Mouse (Mus musculus): ENCODE data around the gene Dennd4b. TPM values are rescaled to one million over a fixed set of nuclear protein-coding genes. Genes with fewer than 3 reads are reported as not detected.
"Not testable (repeated sequence)": the region's sequence is repeated elsewhere in the genome, so short reads cannot be mapped to it uniquely, and the experiment has no call there.

Gene Dennd4b
- total RNA-seq, 2 experiments from 2014 or later, result 28.2 to 29.4 TPM

GRCm38 (mm10) chr3:90250791-90251190 is 14.2 kb upstream of the Dennd4b start:
- DNase-seq (ENCODE audit: low spot score in 2 of 2), result no peak
- intact Hi-C loops (cut with DNase I), result no loop called here

DNA sequence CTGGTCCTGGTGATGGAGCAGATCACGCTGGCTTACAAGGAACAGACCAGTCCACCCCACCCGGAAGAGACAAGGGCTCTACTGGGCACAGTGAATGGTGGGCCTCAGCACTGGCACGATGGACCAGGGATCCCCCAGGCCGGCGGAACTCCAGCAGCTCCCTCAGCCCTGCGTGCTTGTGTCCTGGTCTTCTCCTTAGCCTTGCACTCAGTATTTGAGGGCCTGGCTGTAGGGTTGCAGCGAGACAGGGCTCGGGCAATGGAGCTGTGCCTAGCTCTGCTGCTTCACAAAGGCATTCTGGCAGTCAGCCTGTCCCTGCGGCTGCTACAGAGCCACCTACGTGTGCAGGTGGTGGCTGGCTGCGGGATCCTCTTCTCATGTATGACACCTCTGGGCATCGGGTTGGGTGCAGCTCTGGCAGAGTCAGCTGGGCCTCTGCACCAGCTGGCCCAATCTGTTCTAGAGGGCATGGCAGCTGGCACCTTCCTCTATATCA is 13.2 kb upstream of the Dennd4b start:
- intact Hi-C loops (cut with DNase I); DNase-seq (ENCODE audit: low spot score in 2 of 2): not testable (repeated sequence)

- DNase-seq (ENCODE audit: low spot score in 2 of 2); intact Hi-C loops (cut with DNase I): not testable (repeated sequence)
Measured at GRCm38 (mm10) chr3:90252659-90253058, 12.3 kb upstream of the Dennd4b start.

- DNase-seq (ENCODE audit: low spot score in 2 of 2); intact Hi-C loops (cut with DNase I): not testable (repeated sequence)
Measured at GRCm38 (mm10) chr3:90253174-90253573, 11.8 kb upstream of the Dennd4b start.

- intact Hi-C loops (cut with DNase I), result no loop called here
- peak; percentile 97 to 98 for DNase-seq (ENCODE audit: low spot score in 2 of 2)
Measured at GRCm38 (mm10) chr3:90253653-90254418, 11.1 kb upstream of the Dennd4b start, which contains the start of gene Crtc2. TSS of gene Crtc2 (plus strand) at chr3:90254163.

- DNase-seq (ENCODE audit: low spot score in 2 of 2), result no peak
- intact Hi-C loops (cut with DNase I), result no loop called here
Measured at GRCm38 (mm10) chr3:90254419-90255193, 10.4 kb upstream of the Dennd4b start.

DNA sequence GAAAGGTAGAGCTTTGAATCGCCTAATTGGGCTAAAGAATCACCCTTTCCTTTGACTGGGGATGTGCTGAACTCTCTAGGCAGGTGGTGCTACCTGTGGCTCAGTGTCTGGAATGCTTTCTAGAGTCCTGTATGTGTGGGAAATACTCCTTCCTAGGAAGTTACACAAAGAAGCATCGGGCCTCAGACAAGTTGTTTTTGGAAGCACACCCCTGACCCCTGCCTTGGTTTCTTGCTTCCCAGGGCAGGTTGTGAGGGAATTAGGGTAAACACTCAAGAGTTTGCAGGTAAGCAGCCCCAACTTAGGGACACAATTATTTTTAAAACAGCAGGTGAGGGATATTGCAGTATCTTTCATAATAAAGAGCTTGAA is 9.8 kb upstream of the Dennd4b start:
- intact Hi-C loops (cut with DNase I), result no loop called here
- no peak for DNase-seq (ENCODE audit: low spot score in 2 of 2)

DNA sequence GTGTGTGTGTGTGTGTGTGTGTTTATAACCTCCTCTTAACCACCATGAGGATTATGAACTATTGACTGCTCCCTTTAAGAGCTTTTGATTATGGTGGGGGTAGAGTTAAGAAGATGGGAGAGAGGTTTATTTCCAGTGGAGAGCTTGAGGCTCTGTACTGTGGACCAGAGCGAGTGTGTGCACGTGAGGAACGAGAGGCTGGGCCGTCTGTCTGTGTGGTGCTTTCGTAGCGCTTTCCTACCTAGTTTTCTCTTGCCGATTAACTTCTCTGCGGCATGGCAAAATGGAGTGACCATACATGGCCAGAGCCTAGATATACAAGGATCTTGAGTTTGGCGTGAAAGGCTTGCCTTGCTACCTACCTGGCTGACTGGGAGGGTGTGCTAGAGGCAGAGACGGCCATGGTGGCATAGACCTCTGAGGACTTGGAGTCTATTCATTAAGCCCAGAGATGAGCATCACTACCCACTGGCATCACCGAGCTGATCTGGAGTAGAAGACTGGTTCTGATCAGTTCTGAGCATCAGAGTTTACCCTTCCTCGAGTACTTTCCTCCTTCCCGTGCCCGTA is 9.1 kb upstream of the Dennd4b start:
- DNase-seq (ENCODE audit: low spot score in 2 of 2), result no peak
- intact Hi-C loops (cut with DNase I), result no loop called here

DNA sequence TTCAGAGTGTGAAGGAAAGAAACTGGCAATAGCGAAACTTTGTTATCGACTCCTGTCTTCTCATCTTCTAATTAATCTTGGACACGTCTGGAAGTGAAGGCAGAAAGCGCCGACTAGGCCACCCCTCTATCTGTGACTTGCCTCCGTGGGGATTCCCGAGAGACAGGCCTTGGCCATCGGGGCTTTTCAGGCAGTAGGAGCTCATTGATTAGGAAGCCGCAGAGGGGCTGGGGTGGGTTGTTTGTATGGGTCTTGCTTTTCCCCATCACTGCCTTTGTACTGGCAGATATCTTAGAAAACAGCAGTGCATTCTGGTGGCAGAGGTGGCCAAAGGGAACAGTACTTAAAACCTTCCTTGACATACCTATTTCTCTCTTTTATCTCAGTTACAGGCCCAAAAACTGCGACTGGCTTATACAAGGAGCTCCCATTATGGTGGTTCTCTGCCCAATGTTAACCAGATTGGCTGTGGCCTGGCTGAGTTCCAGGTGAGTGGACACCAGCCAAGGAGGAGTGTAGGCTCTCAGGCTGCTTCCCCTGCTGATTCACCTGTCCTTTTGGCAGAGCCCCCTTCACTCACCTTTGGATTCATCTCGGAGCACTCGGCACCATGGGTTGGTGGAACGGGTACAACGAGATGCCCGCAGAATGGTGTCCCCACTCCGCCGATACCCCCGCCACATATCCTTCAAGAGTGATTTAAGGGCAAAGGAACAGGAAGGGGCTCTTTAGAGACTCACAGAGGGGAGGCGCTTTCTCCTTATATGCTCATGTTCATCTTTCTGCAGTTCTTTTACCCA is 8.1 kb upstream of the Dennd4b start:
- intact Hi-C loops (cut with DNase I), result no loop called here
- no peak for DNase-seq (ENCODE audit: low spot score in 2 of 2)

GRCm38 (mm10) chr3:90258521-90258920 is 6.5 kb upstream of the Dennd4b start:
- intact Hi-C loops (cut with DNase I), result no loop called here
- DNase-seq (ENCODE audit: low spot score in 2 of 2), result no peak

- intact Hi-C loops (cut with DNase I), result no loop called here
- DNase-seq (ENCODE audit: low spot score in 2 of 2), result no peak
Measured at GRCm38 (mm10) chr3:90263121-90263771, 1.7 kb upstream of the Dennd4b start.

GRCm38 (mm10) chr3:90264687-90265033 is 325 bp upstream of the Dennd4b start:
- DNase-seq (ENCODE audit: low spot score in 2 of 2), result no peak
- intact Hi-C loops (cut with DNase I), result loop anchor here (5.0 kb wide), 1 partner anchor 108 kb away; no protein-coding TSS in a partner anchor

DNA sequence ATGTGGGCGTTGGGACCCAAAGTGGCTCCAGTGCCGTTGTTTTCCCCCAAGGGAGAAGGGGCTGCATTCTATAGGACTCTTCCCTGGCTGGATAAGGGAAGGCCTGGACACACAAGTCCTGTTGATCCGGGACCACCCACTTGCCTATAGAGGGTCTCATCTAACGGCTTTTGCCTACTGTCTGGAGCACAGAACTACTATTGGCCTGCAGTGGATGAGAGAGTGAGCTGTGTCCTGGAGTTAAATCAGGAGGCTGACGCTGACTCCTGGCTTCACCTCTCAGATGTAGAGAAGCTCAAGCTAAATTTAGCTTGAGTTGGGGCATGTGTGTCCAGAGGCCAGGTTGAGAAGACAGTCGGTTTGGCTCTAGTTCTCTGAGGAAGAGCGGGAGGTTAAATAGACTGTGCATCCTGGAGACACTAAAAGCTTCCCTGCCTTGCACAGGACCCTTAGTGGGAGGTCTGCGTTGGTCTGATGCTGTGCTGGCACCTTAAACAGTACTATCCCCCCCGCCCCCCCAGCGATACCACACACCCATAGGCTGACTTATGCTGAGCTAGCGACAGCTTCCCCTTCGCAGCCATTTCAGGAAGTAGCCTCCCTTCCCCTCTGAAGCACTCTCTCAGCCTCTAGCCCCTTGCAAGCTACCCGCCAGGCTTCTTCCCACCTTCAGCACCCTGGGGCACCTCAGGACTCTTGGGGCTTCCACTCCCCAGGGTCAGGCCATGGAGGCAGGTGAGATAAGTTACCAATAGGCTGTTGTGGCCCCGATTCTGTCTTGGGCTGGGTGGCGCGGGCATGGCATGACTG is 1.2 kb downstream of the Dennd4b start:
- DNase-seq (ENCODE audit: low spot score in 2 of 2), result no peak

GRCm38 (mm10) chr3:90266901-90267775 is 2.2 kb downstream of the Dennd4b start:
- intact Hi-C loops (cut with DNase I), result loop anchor here (5.0 kb wide), 1 partner anchor 105 kb away; no protein-coding TSS in a partner anchor
- no peak for DNase-seq (ENCODE audit: low spot score in 2 of 2)

More for the DNA sequence above, 1.2 kb downstream of the Dennd4b start:
- intact Hi-C loops (cut with DNase I), result loop anchor here (5.0 kb wide), 1 partner anchor 106 kb away; no protein-coding TSS in a partner anchor

- intact Hi-C loops (cut with DNase I), result loop anchor here (2.0 to 5.0 kb wide), 2 partner anchors 43 to 104 kb away; no protein-coding TSS in a partner anchor
- no peak for DNase-seq (ENCODE audit: low spot score in 2 of 2)
Measured at GRCm38 (mm10) chr3:90268190-90268589, 3.2 kb downstream of the Dennd4b start.

GRCm38 (mm10) chr3:90268971-90269370 is 4.0 kb downstream of the Dennd4b start:
- intact Hi-C loops (cut with DNase I), result loop anchor here (2.0 to 5.0 kb wide), 2 partner anchors 44 to 103 kb away; no protein-coding TSS in a partner anchor
- DNase-seq (ENCODE audit: low spot score in 2 of 2), result no peak

- intact Hi-C loops (cut with DNase I), result no loop called here
- no peak for DNase-seq (ENCODE audit: low spot score in 2 of 2)
Measured at GRCm38 (mm10) chr3:90270784-90271183, 5.8 kb downstream of the Dennd4b start.

Measured in left cerebral cortex, postnatal 14 days (tissue).